Mouse (Mus musculus) heart, embryonic 13.5 days (tissue): ENCODE measurements around the gene Pde8b. TPM values are rescaled to one million over a fixed set of nuclear protein-coding genes. Genes with fewer than 3 reads are reported as not detected.

Source experiments
- ATAC-seq: fragments of 200-750 bp; cut with Nextera tagmentation; 2 replicates; pipeline ENCODE4 v1.8.0; 2017; ENCODE audit warnings: moderate TSS enrichment; ENCODE audit not compliant: insufficient number of reproducible peaks, low FRiP score, low TSS enrichment; ENCODE audit errors: extremely low read depth
- H3K27ac ChIP-seq: fragments of 300-500 bp; sonication (generic); replicated peaks from 2 replicates; pipeline ENCODE4 v1.5.1; 2015; ENCODE audit warnings: moderate library complexity, mild to moderate bottlenecking, inconsistent platforms
- H3K27me3 ChIP-seq: fragments of 300-500 bp; sonication (generic); replicated peaks from 2 replicates; pipeline ENCODE4 v1.6.1; 2015; ENCODE audit warnings: mild to moderate bottlenecking, inconsistent platforms
- H3K36me3 ChIP-seq: fragments of 300-500 bp; sonication (generic); 2 replicates; pipeline ENCODE4 v1.6.1; 2015; ENCODE audit warnings: mild to moderate bottlenecking, inconsistent platforms
- H3K4me1 ChIP-seq: fragments of 300-500 bp; sonication (generic); 2 replicates; pipeline ENCODE4 v1.6.1; 2015; ENCODE audit warnings: inconsistent platforms
- H3K4me2 ChIP-seq: fragments of 300-500 bp; sonication (generic); 2 replicates; pipeline ENCODE4 v1.6.1; 2015; ENCODE audit warnings: inconsistent platforms, mild to moderate bottlenecking, moderate library complexity
- H3K4me3 ChIP-seq: fragments of 300-500 bp; sonication (generic); 2 replicates; pipeline ENCODE4 v1.5.1; 2015; ENCODE audit warnings: moderate library complexity, mild to moderate bottlenecking, inconsistent platforms
- H3K9ac ChIP-seq: fragments of 300-500 bp; sonication (generic); 2 replicates; pipeline ENCODE4 v1.6.1; 2015; ENCODE audit warnings: inconsistent platforms, mild to moderate bottlenecking, moderate library complexity
- H3K9me3 ChIP-seq: fragments of 300-500 bp; sonication (generic); 2 replicates; pipeline ENCODE4 v1.6.1; 2016; ENCODE audit warnings: inconsistent platforms
- WGBS: fragments of 180-500 bp; shearing (Covaris S2); methylation state at CpG from one replicate; pipeline ENCODE4 v1.1.7; 2015; ENCODE audit warnings: mixed read lengths; 5-methylcytosine and 5-hydroxymethylcytosine counted together
- polyA plus RNA-seq: library from polyadenylated mRNA; unstranded; fragments of >200 nt; fragmentation: Nextera tagmentation; extraction: Ambion mirVana; gene quantifications from 2 replicates; pipeline ENCODE4 v1.2.1, GENCODE M21; 2015

Gene Pde8b
- polyA plus RNA-seq, 1 experiment from 2014 or later = 0.55 TPM

DNA sequence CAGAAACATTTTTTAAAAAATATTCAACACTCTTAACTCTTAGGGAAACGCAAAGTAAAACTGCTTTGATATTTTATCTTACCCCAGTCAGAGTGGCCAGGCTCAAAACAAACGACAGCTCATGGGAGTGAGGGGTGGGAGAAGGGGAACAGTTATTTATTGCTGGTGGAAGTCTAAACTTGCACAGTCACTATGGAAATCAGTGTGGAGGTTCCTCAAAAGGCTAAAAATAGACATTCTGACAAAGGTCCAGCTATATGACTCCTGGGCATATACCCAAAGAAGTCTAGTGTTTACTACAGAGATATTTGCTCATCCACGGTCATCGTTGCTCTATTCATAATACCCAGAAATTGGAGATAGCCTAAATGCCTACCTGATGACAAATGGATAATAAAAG lies 211.9 kb downstream of the Pde8b start:
- no peak for ATAC-seq
- 0 out of 2 replicates have a peak, but pooled peaks cover 6% of the 10 kb centered on the region for H3K4me1 ChIP-seq
- H3K9ac ChIP-seq = no peak overlapping the region
- no peak overlapping the region for H3K4me3 ChIP-seq
- WGBS = 51% methylated on average over 4 of the region's 4 CpGs
- H3K4me2 ChIP-seq = no peak overlapping the region
- H3K36me3 ChIP-seq = no peaks in the 10 kb centered on the region
- no peaks in the 10 kb centered on the region for H3K27me3 ChIP-seq
- no peak overlapping the region for H3K27ac ChIP-seq
- no peaks in the 10 kb centered on the region for H3K9me3 ChIP-seq

DNA sequence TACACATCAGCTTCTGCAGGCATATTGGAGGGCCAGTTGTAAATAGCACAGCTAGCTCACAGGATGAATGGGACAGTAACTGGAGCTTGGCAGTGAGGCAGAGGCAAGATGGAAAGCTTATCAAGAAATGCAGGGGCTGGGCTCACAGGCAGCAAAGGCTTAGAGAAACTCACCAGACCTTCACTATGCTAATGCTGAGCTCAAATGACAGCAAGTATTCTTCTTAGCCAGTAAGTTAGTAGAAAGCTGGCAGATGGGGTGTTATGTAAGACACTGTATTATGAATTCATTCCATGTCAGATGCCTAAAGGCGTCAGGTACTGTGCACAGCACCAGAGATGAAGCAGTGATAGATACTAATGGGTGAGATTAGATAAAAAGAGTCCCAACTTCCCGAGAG lies 215.4 kb downstream of the Pde8b start:
- no peak for ATAC-seq
- Histone ChIP-seq H3K36me3 (no peaks in the 10 kb centered on the region), H3K27me3 (no peaks in the 10 kb centered on the region), H3K4me1 (0 out of 2 replicates have a peak, but pooled peaks cover 6% of the 10 kb centered on the region), H3K4me3 (no peak overlapping the region), H3K9me3 (no peaks in the 10 kb centered on the region), H3K9ac (no peak overlapping the region), H3K27ac (no peak overlapping the region), H3K4me2 (no peak overlapping the region)
- 42% methylated on average over 2 of the region's 2 CpGs for WGBS

DNA sequence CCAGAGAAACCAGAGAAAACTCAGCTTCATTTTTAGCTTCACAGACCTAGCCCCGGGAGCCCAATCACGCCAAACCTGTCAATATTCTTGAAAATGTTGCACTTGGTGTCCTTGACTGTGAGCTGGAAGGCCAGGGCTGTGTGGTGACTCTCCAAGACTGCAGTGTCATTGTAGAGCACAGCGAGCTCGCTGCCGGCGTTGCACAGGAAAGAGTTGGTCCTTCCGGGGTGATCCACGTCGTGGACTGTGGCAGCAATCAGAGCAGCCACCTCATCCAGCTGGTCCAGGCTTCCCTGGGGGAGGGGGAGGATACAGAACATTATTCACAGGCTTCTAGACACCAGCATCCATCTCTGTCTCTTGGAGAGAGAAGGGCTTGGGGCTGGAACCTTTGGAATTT lies 216.0 kb downstream of the Pde8b start:
- Histone ChIP-seq H3K4me2 (no peak overlapping the region), H3K27me3 (no peaks in the 10 kb centered on the region), H3K4me3 (no peak overlapping the region), H3K9me3 (no peaks in the 10 kb centered on the region), H3K27ac (no peak overlapping the region), H3K9ac (no peak overlapping the region), H3K4me1 (0 out of 2 replicates have a peak, but pooled peaks cover 6% of the 10 kb centered on the region), H3K36me3 (no peaks in the 10 kb centered on the region)
- 74% methylated on average over 9 of the region's 9 CpGs for WGBS
- ATAC-seq = no peak

DNA sequence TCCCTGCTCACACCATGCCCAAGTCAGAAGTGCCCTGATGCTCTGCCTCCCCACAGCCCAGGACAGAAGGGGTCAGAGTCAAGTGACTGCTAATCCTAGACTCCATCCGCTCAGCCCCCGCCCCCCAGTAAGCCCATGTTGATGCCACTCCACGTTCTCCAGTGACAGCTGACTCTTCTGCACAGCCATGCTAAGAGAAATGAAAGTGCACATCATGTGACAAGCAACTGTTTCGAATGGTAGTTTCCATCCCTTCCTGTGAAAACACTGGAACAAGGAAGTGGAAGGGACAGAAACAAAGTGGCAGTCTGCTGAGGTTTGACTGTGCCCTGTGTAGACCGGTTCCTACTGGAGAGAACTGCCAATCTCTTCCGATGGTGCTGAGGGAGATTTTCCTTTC lies 217.2 kb downstream of the Pde8b start:
- H3K27ac ChIP-seq = no peak overlapping the region
- H3K36me3 ChIP-seq = peaks cover 8% of the 10 kb centered on the region
- no peak for ATAC-seq
- no peaks in the 10 kb centered on the region for H3K27me3 ChIP-seq
- no peaks in the 10 kb centered on the region for H3K4me1 ChIP-seq
- 0 out of 2 replicates have a peak, but pooled peaks cover 3% of the 10 kb centered on the region for H3K9me3 ChIP-seq
- H3K4me3 ChIP-seq = no peak overlapping the region
- WGBS = 65% methylated on average over 6 of the region's 6 CpGs
- no peak overlapping the region for H3K9ac ChIP-seq
- H3K4me2 ChIP-seq = peak overlapping the region; percentile 6; the same call in 1 of the 2 replicates

DNA sequence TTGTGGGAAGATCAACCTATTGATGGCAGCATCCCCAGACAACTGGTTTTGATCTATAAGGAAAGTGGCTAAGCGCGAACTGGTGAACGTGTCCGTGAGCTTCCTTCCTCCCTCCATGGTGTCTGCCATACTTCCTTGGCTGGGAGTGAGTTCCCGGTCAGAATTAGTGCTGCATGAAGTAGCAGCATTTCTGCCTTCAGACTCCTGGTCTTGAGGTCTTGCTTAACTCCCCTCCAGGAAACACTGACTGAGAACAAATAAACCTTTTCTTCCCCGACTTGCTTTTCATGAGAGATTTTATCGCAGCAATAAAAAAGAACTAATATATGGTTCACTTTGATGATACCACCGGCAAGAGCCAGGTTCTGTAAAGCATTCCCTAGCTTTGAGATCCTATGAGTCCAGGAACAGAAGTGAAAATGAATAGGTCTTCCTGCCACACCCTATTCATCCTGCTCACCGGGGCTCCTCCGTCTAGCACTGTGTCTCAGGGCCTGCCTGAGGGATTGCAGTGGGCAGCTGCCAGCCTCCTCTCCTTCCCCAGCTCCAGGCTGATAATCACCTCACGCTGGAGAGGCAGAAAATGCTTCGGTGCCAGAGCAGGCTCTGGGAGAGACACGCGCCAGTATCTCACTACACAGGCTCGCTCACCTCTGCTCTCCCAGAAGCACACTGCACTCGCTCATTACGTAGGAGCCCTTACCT lies 217.9 kb downstream of the Pde8b start:
- ATAC-seq = no peak; the same call in 1 of the 2 replicates
- Histone ChIP-seq H3K4me2 (peak overlapping the region; percentile 6; the same call in 1 of the 2 replicates), H3K9ac (no peak overlapping the region), H3K36me3 (peaks cover 13% of the 10 kb centered on the region), H3K4me1 (no peaks in the 10 kb centered on the region), H3K4me3 (no peak overlapping the region), H3K27ac (no peak overlapping the region), H3K27me3 (no peaks in the 10 kb centered on the region), H3K9me3 (0 out of 2 replicates have a peak, but pooled peaks cover 3% of the 10 kb centered on the region)
- 59% methylated on average over 17 of the region's 17 CpGs for WGBS

DNA sequence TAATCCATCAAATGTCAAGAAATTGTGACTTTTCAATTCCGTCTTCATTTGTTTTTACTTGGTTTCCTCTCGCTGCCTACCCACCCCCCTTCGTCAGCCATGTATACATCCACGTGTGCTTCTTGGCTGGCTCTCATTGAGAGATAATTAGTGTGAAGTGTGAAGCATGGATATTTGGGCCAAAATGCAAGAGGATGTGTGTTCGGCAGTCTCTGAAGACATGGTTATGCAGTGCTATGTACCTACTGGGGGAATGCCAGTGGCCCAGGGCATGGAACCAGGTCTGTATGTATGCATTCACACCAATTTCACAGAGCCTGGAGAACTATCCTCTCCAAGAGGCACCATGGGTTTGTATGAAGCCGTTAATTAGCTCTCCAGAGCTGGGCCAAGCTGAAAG lies 219.3 kb downstream of the Pde8b start:
- Histone ChIP-seq H3K9me3 (0 out of 2 replicates have a peak, but pooled peaks cover 3% of the 10 kb centered on the region), H3K27me3 (no peaks in the 10 kb centered on the region), H3K4me3 (no peak overlapping the region), H3K4me1 (no peaks in the 10 kb centered on the region), H3K36me3 (peaks cover 13% of the 10 kb centered on the region), H3K9ac (no peak overlapping the region), H3K27ac (no peak overlapping the region), H3K4me2 (no peak overlapping the region)
- ATAC-seq = no peak
- 81% methylated on average over 6 of the region's 6 CpGs for WGBS

DNA sequence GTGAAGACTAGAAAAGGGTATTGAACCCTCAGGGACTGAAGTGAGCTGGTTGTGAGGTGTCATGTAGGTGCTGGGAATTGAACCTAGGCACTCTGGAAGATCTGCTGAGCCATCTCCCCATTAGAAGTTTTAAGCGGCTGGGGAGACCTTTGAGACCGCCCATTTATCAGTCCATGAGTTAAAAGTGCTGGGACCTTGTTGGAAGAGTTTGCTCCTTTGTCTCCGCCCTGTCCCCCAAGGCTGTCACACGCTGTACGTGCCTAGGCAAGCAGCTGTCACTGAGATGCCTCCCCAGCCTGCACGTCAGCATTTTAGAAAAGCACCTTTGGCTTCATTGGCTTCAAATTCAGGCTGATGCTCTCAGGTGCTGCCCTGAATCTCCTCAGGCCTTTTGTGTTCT lies 229.9 kb downstream of the Pde8b start:
- Histone ChIP-seq H3K4me2 (no peak overlapping the region), H3K4me1 (no peaks in the 10 kb centered on the region), H3K36me3 (peaks cover 43% of the 10 kb centered on the region), H3K27ac (no peak overlapping the region), H3K27me3 (no peaks in the 10 kb centered on the region), H3K9me3 (no peaks in the 10 kb centered on the region), H3K4me3 (no peak overlapping the region), H3K9ac (no peak overlapping the region)
- ATAC-seq = no peak
- 84% methylated on average over 6 of the region's 6 CpGs for WGBS

DNA sequence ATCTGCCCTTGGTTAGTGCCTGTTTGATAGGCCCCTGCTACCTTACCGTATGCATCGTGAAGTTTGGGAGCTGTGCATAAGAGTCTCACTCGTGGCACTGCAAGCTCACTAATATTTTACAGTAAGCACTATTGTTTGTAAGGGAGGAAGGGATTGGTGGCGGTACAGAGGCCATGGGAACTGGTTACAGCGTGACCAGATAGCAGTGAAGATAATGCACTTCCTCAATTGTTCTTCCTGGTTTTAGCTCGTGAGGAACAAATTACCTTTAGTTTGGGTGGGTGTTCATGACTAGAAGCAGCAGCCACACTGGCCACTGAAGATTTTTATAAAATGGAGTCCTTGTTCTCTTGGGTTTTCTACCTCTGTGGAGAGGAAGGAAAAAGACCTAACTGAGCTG lies 230.8 kb downstream of the Pde8b start:
- no peaks in the 10 kb centered on the region for H3K4me1 ChIP-seq
- no peak for ATAC-seq

DNA sequence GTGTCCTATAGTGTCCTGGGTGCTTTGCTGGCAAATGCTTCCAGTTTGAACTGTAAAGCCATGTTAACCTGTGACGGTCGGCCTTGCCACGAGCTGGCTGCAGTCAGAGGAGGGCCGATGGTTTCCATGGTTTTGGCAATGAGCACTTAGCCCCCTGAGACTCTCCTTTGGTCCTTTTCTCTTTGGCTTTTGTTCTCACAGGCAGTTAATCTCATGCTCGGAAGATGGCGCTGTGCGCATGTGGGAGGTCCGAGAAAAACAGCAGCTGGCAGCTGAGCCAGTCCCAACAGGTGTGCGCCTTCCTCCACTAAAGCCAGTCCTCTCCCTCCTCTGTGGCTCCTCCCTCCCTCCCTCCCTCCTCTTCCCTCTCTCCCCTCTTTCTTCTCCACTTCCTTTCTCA lies 232.2 kb downstream of the Pde8b start:
- 17% methylated on average over 9 of the region's 9 CpGs for WGBS
- Histone ChIP-seq H3K4me2 (no peak overlapping the region), H3K9ac (no peak overlapping the region), H3K9me3 (no peaks in the 10 kb centered on the region), H3K4me3 (no peak overlapping the region), H3K27me3 (no peaks in the 10 kb centered on the region), H3K27ac (no peak overlapping the region), H3K4me1 (no peaks in the 10 kb centered on the region), H3K36me3 (peaks cover 43% of the 10 kb centered on the region)
- ATAC-seq = no peak

More for the DNA sequence above, 230.8 kb downstream of the Pde8b start:
- WGBS = 61% methylated on average over 6 of the region's 6 CpGs
- H3K9me3 ChIP-seq = no peaks in the 10 kb centered on the region
- H3K36me3 ChIP-seq = peaks cover 43% of the 10 kb centered on the region
- H3K27ac ChIP-seq = no peak overlapping the region
- no peak overlapping the region for H3K4me3 ChIP-seq
- H3K27me3 ChIP-seq = no peaks in the 10 kb centered on the region
- H3K4me2 ChIP-seq = no peak overlapping the region
- no peak overlapping the region for H3K9ac ChIP-seq

DNA sequence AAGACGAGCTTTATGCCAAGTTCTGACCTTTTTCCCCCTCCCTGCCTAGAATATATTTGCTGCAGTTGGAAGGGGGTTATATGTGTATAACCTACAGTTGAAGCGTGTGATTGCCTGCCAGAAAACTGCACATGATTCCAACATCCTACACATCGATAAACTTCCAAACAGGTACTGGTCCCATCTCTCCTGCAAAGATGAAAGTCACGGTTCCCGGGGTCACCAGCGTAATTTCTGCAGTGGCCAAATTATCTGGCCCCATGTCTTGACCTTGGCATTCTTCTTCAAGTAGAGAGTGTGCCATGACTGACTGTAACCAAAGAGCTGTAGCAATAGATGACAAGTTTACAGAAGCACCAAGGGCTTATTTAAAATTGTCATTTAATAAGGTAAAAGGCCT lies 232.9 kb downstream of the Pde8b start:
- WGBS = 84% methylated on average over 6 of the region's 6 CpGs
- no peaks in the 10 kb centered on the region for H3K27me3 ChIP-seq
- no peak overlapping the region for H3K4me2 ChIP-seq
- H3K36me3 ChIP-seq = peaks cover 42% of the 10 kb centered on the region
- no peak overlapping the region for H3K9ac ChIP-seq
- H3K4me3 ChIP-seq = no peak overlapping the region
- H3K9me3 ChIP-seq = no peaks in the 10 kb centered on the region
- no peak for ATAC-seq
- no peaks in the 10 kb centered on the region for H3K4me1 ChIP-seq
- no peak overlapping the region for H3K27ac ChIP-seq

DNA sequence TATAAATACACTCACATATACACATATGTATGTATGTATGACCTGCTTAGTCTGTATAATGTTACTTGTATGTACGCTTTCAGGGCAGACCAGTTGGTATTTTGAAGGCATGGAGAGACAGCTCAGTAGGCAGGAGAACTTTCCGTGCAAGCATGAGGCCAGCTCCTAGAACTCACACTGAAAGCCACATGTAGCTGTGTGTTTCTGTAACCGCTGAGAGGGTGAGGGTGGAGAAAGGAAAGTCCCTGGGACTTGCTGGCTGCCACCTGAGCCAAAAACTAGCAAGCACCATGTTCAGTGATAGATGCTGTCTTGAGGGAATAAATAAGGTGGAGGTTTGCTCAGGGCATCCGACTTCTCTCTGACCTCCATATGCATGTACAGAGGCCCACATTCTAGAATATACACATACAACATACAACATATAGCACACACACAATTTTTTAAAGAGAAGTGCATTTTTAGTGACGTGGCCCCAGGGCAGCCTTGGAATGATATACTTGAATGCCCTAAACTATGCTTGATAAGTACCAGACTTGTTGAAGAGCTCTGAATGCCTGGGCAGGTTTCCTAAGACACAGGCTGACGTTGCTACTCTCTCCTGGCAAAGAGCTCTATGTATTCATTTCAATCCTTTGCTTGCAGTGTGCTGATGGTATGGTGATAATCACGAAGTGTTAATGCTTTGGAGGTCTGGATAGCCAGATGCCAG lies 238.4 kb downstream of the Pde8b start:
- Histone ChIP-seq H3K4me2 (no peak overlapping the region), H3K9me3 (no peaks in the 10 kb centered on the region), H3K4me3 (no peak overlapping the region), H3K36me3 (peaks cover 33% of the 10 kb centered on the region), H3K4me1 (peaks cover 3% of the 10 kb centered on the region), H3K9ac (no peak overlapping the region), H3K27ac (no peak overlapping the region), H3K27me3 (no peaks in the 10 kb centered on the region)
- WGBS = 79% methylated on average over 7 of the region's 7 CpGs
- ATAC-seq = no peak
